Mouse (Mus musculus) hindbrain, embryonic 11.5 days (tissue): ENCODE results near the gene Prss23. TPM values are rescaled to one million over a fixed set of nuclear protein-coding genes. Genes with fewer than 3 reads are reported as not detected.

Experiments
- ATAC-seq: fragments of 200-750 bp; cut with Nextera tagmentation; 2 replicates; pipeline ENCODE4 v1.8.0; 2017; ENCODE audit warnings: mild to moderate bottlenecking, moderate TSS enrichment, moderate library complexity; ENCODE audit not compliant: low FRiP score
- DNase-seq: peaks from one replicate; pipeline ENCODE4 v3.0.0-alpha.2; 2015; ENCODE audit warnings: low spot score
- H3K27ac ChIP-seq: fragments of 300-500 bp; sonication (generic); 2 replicates; pipeline ENCODE4 v1.5.1; 2014; ENCODE audit warnings: mild to moderate bottlenecking, low read depth, low read length
- H3K27me3 ChIP-seq: fragments of 300-500 bp; sonication (generic); 2 replicates; pipeline ENCODE4 v1.6.1; 2014; ENCODE audit warnings: mild to moderate bottlenecking, low read length, moderate library complexity, mixed read lengths; ENCODE audit not compliant: control insufficient read depth, insufficient read depth
- H3K36me3 ChIP-seq: fragments of 300-500 bp; sonication (generic); 2 replicates; pipeline ENCODE4 v1.6.1; 2014; ENCODE audit warnings: mild to moderate bottlenecking, low read length, moderate library complexity, mixed read lengths; ENCODE audit not compliant: control insufficient read depth, insufficient read depth
- H3K4me1 ChIP-seq: fragments of 300-500 bp; sonication (generic); replicated peaks from 2 replicates; pipeline ENCODE4 v1.6.1; 2014; ENCODE audit warnings: low read length, mixed read lengths; ENCODE audit not compliant: control insufficient read depth, insufficient read depth
- H3K4me2 ChIP-seq: fragments of 300-500 bp; sonication (generic); replicated peaks from 2 replicates; pipeline ENCODE4 v1.6.1; 2014; ENCODE audit warnings: mild to moderate bottlenecking, low read depth, low read length
- H3K4me3 ChIP-seq: fragments of 300-500 bp; sonication (generic); 2 replicates; pipeline ENCODE4 v1.5.1; 2014; ENCODE audit warnings: low read depth, low read length
- H3K9ac ChIP-seq: fragments of 300-500 bp; sonication (generic); 2 replicates; pipeline ENCODE4 v1.6.1; 2014; ENCODE audit warnings: low read depth, low read length
- H3K9me3 ChIP-seq: fragments of 300-500 bp; sonication (generic); 2 replicates; pipeline ENCODE4 v1.6.1; 2016; ENCODE audit warnings: low read length; ENCODE audit not compliant: control insufficient read depth
- WGBS: fragments of 180-500 bp; shearing (Covaris S2); extraction: QIAGEN DNeasy Blood & Tissue Kit; methylation state at CpG from one replicate; pipeline ENCODE4 v1.1.7; 2014; 5-methylcytosine and 5-hydroxymethylcytosine counted together
- polyA plus RNA-seq: library from polyadenylated mRNA; unstranded; fragments of >200 nt; fragmentation: Nextera tagmentation; extraction: Ambion mirVana; gene quantifications from 2 replicates; pipeline ENCODE4 v1.2.1, GENCODE M21; 2014

The Prss23 gene
- 22.1 and 25.1 TPM in 2 replicates for polyA plus RNA-seq

DNA sequence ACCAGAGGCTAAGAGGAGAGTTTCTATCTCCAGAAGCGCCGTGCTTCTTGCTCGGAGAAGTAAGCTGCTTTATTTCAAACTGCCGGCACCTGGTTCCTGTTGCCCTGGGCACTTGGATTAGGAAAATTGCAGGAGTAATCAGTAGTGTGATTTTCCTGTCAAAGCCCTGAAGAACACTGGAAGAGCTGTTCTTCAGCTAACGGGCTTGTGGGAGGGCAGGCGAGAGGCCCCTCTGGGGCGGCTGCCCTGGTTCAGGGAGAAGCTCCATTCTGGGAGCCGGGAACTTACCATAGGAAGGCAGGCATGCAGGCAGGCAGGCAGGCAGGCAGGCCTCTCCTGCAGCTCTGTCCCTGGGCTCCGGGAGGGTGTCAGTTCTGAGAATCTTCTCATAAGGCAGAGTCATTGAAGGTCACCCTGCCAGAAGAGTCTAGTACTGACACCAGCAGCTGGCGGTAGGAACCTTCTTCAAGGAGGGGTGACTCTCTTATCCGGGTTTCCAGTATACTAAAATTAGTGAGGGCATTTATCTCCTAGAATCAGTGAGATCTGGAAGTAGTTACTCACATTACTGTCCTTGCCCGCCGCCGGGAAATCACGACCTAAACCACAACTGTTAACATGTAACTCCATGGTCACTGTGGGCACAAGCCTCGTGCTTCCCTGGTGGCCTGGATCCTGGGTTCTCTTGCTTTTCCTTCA, at the start of gene Prss23:
TSS of gene Prss23 (minus strand) at position 457 of the 699 bp plus-strand sequence.
- DNase-seq (no peak), ATAC-seq (no peak)
- Histone ChIP-seq H3K9me3 (no peaks in the 10 kb centered on the region), H3K4me2 (no peak within 1 kb of the TSS), H3K27ac (no peak within 1 kb of the TSS), H3K4me1 (no peaks in the 10 kb centered on the region), H3K4me3 (no peak within 1 kb of the TSS), H3K27me3 (no peaks in the 10 kb centered on the region), H3K9ac (no peak within 1 kb of the TSS), H3K36me3 (no peaks in the 10 kb centered on the region)
- 75% methylated on average over 16 of the region's 16 CpGs for WGBS

DNA sequence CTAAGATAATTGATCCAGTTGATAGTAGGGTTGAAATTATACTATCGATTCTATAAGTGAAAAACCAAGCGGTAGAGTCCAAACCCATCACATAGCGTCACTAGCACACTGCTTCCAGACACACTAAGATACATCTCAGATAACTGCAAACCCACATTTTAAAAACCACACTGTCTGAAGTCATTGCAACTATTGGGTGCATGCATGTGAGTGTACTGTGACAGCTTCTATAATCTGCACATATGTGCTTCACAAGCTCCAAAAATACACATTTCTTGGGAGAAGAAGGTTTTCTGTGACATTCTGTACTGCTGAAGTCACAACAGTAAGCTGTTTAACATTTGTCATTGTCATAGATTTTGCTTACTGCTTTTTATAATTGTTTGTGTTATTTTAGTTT, 49.1 kb upstream of the Prss23 start:
- Histone ChIP-seq H3K4me1 (no peaks in the 10 kb centered on the region), H3K27me3 (no peaks in the 10 kb centered on the region), H3K4me2 (no peak overlapping the region), H3K36me3 (no peaks in the 10 kb centered on the region), H3K27ac (no peak overlapping the region), H3K4me3 (no peak overlapping the region), H3K9me3 (no peaks in the 10 kb centered on the region), H3K9ac (no peak overlapping the region)
- ATAC-seq (no peak), DNase-seq (no peak)
- 91% methylated on average over 3 of the region's 3 CpGs for WGBS

DNA sequence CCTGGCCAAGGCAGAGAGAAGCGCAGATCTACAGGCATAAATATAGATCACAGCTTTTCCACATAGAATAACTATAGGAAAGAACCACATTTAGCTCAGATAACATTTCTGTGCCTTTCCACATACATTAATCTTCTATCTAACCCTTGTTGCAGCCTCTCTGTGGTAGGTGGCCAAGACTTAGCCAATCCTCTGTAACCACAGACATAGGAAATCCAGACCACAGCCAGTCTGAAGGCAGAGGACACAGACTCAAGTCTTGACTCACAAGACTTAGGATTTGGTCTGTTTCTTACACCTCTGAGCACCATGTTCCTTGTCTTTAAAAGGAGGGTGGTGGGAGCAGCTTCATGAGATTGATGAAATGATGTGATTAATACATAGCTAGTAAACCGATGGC, 37.6 kb upstream of the Prss23 start:
- Histone ChIP-seq H3K4me3 (no peak overlapping the region), H3K9me3 (no peaks in the 10 kb centered on the region), H3K27ac (no peak overlapping the region), H3K4me1 (no peaks in the 10 kb centered on the region), H3K9ac (no peak overlapping the region), H3K27me3 (no peaks in the 10 kb centered on the region), H3K36me3 (no peaks in the 10 kb centered on the region), H3K4me2 (no peak overlapping the region)
- WGBS = 92% methylated on average over 2 of the region's 2 CpGs
- ATAC-seq (no peak), DNase-seq (no peak)

DNA sequence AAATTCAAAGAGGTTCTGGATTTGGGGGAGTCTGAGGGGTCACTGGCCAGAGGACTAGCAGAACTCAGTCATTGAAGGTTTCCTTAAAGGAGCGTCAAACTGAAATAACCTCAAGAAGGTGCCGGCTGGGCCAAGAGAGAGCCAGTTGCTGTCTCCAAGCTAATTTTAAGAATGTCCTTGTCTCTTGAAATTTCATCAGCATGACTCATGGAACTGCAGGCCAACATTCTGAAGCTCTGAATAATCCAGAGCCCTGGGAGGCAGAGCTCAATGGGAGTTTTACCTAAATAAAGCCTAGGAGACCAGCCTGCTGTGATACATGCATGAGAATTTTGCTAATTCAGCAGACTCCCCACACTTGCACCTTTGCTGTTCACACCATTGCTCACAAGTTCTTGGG, 36.5 kb upstream of the Prss23 start:
- H3K27ac ChIP-seq = no peak overlapping the region
- H3K9ac ChIP-seq = no peak overlapping the region
- H3K4me3 ChIP-seq = no peak overlapping the region
- H3K36me3 ChIP-seq = no peaks in the 10 kb centered on the region
- no peaks in the 10 kb centered on the region for H3K9me3 ChIP-seq
- WGBS = 93% methylated on average over 2 of the region's 2 CpGs
- no peak for ATAC-seq
- no peaks in the 10 kb centered on the region for H3K4me1 ChIP-seq
- H3K4me2 ChIP-seq = no peak overlapping the region
- no peaks in the 10 kb centered on the region for H3K27me3 ChIP-seq
- no peak for DNase-seq

DNA sequence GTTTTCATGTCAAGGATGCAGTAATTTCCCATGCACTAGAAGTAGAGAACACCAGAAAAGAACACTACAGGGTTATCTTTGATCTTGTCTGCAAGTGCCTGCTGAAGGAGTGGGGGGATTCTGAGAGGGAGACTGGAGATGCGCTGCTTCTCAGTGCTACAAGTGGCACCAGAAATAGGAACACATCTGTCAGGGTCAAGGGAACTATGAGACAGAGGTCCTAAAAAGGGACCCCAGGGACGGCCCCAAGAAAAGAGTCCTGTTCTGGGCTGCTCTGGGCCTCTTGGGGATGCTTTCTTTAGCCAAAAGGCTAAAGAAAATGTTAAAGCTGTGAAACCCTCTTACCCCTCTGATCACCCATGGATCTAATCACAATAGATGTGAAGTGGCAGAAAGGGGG, 35.2 kb upstream of the Prss23 start:
- DNase-seq = no peak
- Histone ChIP-seq H3K27me3 (no peaks in the 10 kb centered on the region), H3K9ac (no peak overlapping the region), H3K4me1 (no peaks in the 10 kb centered on the region), H3K4me3 (no peak overlapping the region), H3K9me3 (no peaks in the 10 kb centered on the region), H3K27ac (no peak overlapping the region), H3K4me2 (no peak overlapping the region), H3K36me3 (no peaks in the 10 kb centered on the region)
- 73% methylated on average over 2 of the region's 2 CpGs for WGBS
- ATAC-seq = no peak

DNA sequence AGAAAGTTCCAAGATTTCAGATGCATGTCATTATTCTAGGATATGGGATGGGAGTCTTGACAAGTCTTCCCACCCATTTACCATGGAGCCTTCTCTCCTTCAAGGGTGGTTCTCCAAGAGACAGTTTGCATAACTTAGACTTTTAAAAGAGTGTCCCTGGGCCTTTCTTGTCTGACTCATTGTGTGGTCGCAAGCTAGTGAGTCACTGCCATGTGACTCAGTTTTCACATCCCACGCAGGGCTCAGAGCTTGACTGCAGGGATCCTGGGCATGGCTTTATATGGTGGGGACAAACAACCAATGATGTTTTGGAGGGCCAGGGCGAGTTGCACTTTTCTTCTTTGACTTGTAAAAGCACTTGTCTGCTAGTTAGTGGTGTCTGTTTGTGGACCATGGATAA, 34.0 kb upstream of the Prss23 start:
- no peak for ATAC-seq
- H3K4me1 ChIP-seq = no peaks in the 10 kb centered on the region
- H3K36me3 ChIP-seq = no peaks in the 10 kb centered on the region
- no peaks in the 10 kb centered on the region for H3K27me3 ChIP-seq
- H3K27ac ChIP-seq = no peak overlapping the region
- 70% methylated on average over 3 of the region's 3 CpGs for WGBS
- H3K4me2 ChIP-seq = no peak overlapping the region
- H3K4me3 ChIP-seq = no peak overlapping the region
- DNase-seq = no peak
- H3K9me3 ChIP-seq = no peaks in the 10 kb centered on the region
- no peak overlapping the region for H3K9ac ChIP-seq

DNA sequence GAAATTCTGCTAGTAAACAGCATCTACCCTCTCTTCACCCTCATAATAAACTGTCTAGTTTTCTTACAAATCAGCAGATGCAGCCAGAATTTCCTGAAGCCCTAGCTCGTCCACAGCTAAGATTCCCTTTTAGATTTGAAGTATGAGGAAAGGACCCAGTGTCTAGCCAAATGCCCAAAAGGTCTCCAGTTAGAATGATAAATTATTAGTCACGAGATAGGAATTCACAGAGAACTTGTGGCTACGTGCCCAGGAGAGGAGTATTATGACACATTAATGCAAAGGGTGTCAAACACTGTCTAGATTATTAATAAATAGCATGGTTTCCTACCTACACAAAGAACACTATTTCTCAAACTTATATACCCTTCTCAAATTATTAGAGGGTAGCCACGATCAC, 32.6 kb upstream of the Prss23 start:
- Histone ChIP-seq H3K4me1 (no peaks in the 10 kb centered on the region), H3K4me3 (no peak overlapping the region), H3K4me2 (no peak overlapping the region), H3K27ac (no peak overlapping the region), H3K27me3 (no peaks in the 10 kb centered on the region), H3K9ac (no peak overlapping the region), H3K36me3 (no peaks in the 10 kb centered on the region), H3K9me3 (no peaks in the 10 kb centered on the region)
- ATAC-seq = no peak
- no peak for DNase-seq
- 85% methylated on average over 4 of the region's 4 CpGs for WGBS

DNA sequence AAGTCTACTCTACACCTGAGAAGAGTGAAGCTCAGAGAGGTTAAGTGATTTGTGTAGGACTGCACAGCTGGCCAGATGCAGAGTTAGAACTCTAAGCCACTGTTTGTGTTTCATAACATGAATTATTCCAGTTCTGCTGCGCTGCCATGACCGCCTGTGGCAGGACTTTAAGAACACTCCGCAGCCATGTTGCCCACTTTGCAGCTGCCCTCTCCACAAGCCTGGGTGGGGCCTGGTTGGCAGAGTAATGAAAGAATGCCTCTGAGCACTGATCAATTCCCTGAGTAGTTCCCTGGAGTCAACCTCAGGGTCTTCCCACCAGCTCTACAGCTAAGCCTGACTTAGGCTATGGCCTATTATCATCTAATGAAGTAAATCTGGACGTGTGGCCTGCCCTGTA, 32.1 kb upstream of the Prss23 start:
- WGBS = 88% methylated on average over 4 of the region's 4 CpGs
- H3K4me3 ChIP-seq = no peak overlapping the region
- H3K4me1 ChIP-seq = no peaks in the 10 kb centered on the region
- no peak overlapping the region for H3K4me2 ChIP-seq
- no peak overlapping the region for H3K27ac ChIP-seq
- DNase-seq (no peak), ATAC-seq (no peak)
- no peaks in the 10 kb centered on the region for H3K9me3 ChIP-seq
- H3K9ac ChIP-seq = no peak overlapping the region
- H3K36me3 ChIP-seq = no peaks in the 10 kb centered on the region
- no peaks in the 10 kb centered on the region for H3K27me3 ChIP-seq

DNA sequence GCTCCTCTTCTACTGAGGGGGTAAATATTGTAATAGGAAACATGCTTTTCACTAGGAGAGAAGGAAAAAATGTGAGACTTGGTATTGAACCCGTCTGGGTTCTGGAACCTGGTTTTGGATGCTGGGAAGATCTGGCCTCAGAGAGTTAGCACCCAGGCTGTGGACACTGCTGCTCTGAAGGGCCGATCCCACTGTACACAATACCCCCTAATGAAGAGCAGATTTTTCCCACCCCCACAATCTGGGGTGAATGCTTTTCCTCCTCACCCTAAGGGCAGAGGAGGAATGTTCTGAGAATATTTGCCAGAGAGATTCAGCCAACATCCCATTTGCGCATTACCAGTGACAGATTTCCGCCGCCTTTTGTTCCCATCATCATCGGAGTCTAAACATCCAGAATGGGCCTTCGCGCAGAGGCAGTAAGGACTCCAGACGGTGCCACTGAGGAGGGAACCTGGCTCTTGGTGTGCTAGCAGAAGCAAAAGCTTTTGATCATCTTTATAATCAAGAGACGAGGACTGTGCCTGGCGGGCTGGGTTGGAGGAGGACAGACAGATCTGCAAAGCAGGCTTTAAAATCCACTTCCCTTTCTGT, 31.6 kb upstream of the Prss23 start:
- ATAC-seq = 0 out of 2 replicates have a peak, but pooled peaks have one; percentile 7

More for the DNA sequence above, 31.6 kb upstream of the Prss23 start:
- DNase-seq = no peak
- Histone ChIP-seq H3K36me3 (no peaks in the 10 kb centered on the region), H3K9ac (no peak overlapping the region), H3K27me3 (no peaks in the 10 kb centered on the region), H3K9me3 (no peaks in the 10 kb centered on the region), H3K4me3 (no peak overlapping the region), H3K27ac (no peak overlapping the region), H3K4me2 (no peak overlapping the region), H3K4me1 (no peaks in the 10 kb centered on the region)
- WGBS = 82% methylated on average over 11 of the region's 11 CpGs
